Mouse (Mus musculus) embryonic facial prominence, embryonic 12.5 days (tissue): ENCODE results near the gene Usp10. TPM values are rescaled to one million over a fixed set of nuclear protein-coding genes. Genes with fewer than 3 reads are reported as not detected.

Source experiments
- ATAC-seq: fragments of 200-750 bp; cut with Nextera tagmentation; 2 replicates; pipeline ENCODE4 v1.8.0; 2017; ENCODE audit not compliant: insufficient number of reproducible peaks, insufficient read depth, low FRiP score, low TSS enrichment
- H3K27ac ChIP-seq: fragments of 300-500 bp; sonication (generic); 2 replicates; pipeline ENCODE4 v1.5.1; 2016; ENCODE audit warnings: mild to moderate bottlenecking
- H3K27me3 ChIP-seq: fragments of 300-500 bp; sonication (generic); 2 replicates; pipeline ENCODE4 v1.6.1; 2016; ENCODE audit warnings: mild to moderate bottlenecking, moderate library complexity
- H3K36me3 ChIP-seq: fragments of 300-500 bp; sonication (generic); 2 replicates; pipeline ENCODE4 v1.6.1; 2016; ENCODE audit warnings: mild to moderate bottlenecking
- H3K4me1 ChIP-seq: fragments of 300-500 bp; sonication (generic); 2 replicates; pipeline ENCODE4 v1.6.1; 2016
- H3K4me2 ChIP-seq: fragments of 300-500 bp; sonication (generic); replicated peaks from 2 replicates; pipeline ENCODE4 v1.6.1; 2016; ENCODE audit warnings: mild to moderate bottlenecking, moderate library complexity
- H3K4me3 ChIP-seq: fragments of 300-500 bp; sonication (generic); 2 replicates; pipeline ENCODE4 v1.5.1; 2016; ENCODE audit warnings: mild to moderate bottlenecking
- H3K9ac ChIP-seq: fragments of 300-500 bp; sonication (generic); 2 replicates; pipeline ENCODE4 v1.6.1; 2016; ENCODE audit warnings: mild to moderate bottlenecking, moderate library complexity
- H3K9me3 ChIP-seq: fragments of 300-500 bp; sonication (generic); 2 replicates; pipeline ENCODE4 v1.6.1; 2016; ENCODE audit warnings: mild to moderate bottlenecking, moderate library complexity
- WGBS: fragments of 180-500 bp; shearing (Covaris S2); methylation state at CpG from one replicate; pipeline ENCODE4 v1.1.7; 2016; 5-methylcytosine and 5-hydroxymethylcytosine counted together
- polyA plus RNA-seq: library from polyadenylated mRNA; unstranded; fragments of >200 nt; fragmentation: Nextera tagmentation; extraction: Ambion mirVana; gene quantifications from 2 replicates; pipeline ENCODE4 v1.2.1, GENCODE M21; 2016

Usp10 gene
- polyA plus RNA-seq, 1 experiment from 2014 or later: 154 TPM

- 78% methylated on average over 4 of the region's 4 CpGs for WGBS
- Histone ChIP-seq H3K36me3 (no peaks in the 10 kb centered on the region), H3K27me3 (peaks cover 12% of the 10 kb centered on the region), H3K4me2 (no peak overlapping the region), H3K9me3 (no peaks in the 10 kb centered on the region), H3K4me3 (no peak overlapping the region), H3K4me1 (peaks cover 41% of the 10 kb centered on the region), H3K9ac (no peak overlapping the region), H3K27ac (no peak overlapping the region)
- no peak for ATAC-seq
Measured at GRCm38 (mm10) chr8:119997266-119997665, 87.1 kb downstream of the Usp10 start.

- H3K36me3 ChIP-seq: no peaks in the 10 kb centered on the region
- no peak overlapping the region for H3K9ac ChIP-seq
- H3K9me3 ChIP-seq: no peaks in the 10 kb centered on the region
- H3K4me2 ChIP-seq: no peak overlapping the region
- 65% methylated on average over 8 of the region's 8 CpGs for WGBS
- no peaks in the 10 kb centered on the region for H3K27me3 ChIP-seq
- peaks cover 33% of the 10 kb centered on the region; the same call in 1 of the 2 replicates for H3K4me1 ChIP-seq
- no peak overlapping the region for H3K4me3 ChIP-seq
- H3K27ac ChIP-seq: 0 out of 2 replicates have a peak overlapping the region, but pooled peaks have one; percentile 65
- ATAC-seq: no peak
Measured at GRCm38 (mm10) chr8:120000461-120000860, 90.3 kb downstream of the Usp10 start.

GRCm38 (mm10) chr8:120001712-120002111 is 91.6 kb downstream of the Usp10 start:
- Histone ChIP-seq H3K4me3 (no peak overlapping the region), H3K27ac (no peak overlapping the region), H3K27me3 (no peaks in the 10 kb centered on the region), H3K9me3 (no peaks in the 10 kb centered on the region), H3K4me2 (no peak overlapping the region), H3K36me3 (no peaks in the 10 kb centered on the region), H3K4me1 (peaks cover 39% of the 10 kb centered on the region; the same call in 1 of the 2 replicates), H3K9ac (no peak overlapping the region)
- ATAC-seq: no peak
- WGBS: 61% methylated on average over 7 of the region's 7 CpGs

DNA sequence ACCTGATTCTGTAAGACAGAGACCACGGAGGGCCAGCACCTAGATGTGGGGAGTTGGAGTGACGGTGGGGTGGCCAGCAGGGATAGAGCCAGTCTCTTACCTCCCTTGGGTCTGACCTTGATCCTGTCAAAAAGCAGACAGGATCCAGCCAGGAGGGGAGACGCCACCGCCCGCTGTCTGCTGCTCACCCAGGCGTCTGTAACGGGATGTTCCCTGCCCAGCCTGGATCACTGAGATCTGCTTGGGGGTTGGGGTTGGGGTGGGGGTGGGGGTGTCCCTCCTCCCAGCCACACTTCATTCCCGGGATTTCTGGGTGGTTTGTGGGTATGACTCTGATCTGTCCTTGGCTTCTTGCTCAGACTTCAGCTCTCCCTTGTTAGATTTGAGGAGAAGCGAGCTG is 92.2 kb downstream of the Usp10 start:
- H3K4me3 ChIP-seq: no peak overlapping the region
- H3K9ac ChIP-seq: no peak overlapping the region
- H3K4me1 ChIP-seq: peaks cover 37% of the 10 kb centered on the region; the same call in 1 of the 2 replicates
- no peaks in the 10 kb centered on the region for H3K9me3 ChIP-seq
- no peaks in the 10 kb centered on the region for H3K36me3 ChIP-seq
- H3K27me3 ChIP-seq: no peaks in the 10 kb centered on the region
- ATAC-seq: no peak
- WGBS: 52% methylated on average over 9 of the region's 9 CpGs
- no peak overlapping the region for H3K4me2 ChIP-seq
- H3K27ac ChIP-seq: peak overlapping the region; percentile 24; the same call in 1 of the 2 replicates

DNA sequence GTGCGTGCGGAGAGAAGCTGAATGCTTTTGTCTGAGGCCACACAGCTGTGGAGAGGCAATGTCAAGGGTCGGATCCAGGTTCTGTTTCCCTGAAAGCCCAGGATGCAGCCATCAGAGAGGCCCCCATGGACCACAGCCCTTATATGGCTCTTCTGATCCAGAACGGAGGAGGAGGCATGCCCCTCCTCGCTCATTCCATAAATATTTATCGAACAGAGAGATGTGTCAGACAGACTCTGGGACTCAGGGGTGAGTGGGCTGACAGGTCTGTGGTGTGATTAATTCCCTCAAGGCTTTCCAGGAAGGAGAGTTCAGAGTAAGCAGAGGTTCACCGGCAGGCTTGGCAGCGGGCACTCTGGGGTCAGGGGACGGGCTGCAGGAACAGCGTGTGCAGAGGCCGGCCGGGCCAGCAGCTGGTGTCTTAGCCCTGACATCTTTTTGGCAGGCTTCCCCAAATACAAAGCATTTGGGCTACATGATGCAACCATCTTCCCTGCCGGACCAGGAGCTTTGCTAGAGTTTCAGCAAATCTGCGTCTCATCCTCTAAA is 94.1 kb downstream of the Usp10 start:
- no peak overlapping the region for H3K4me2 ChIP-seq
- H3K4me3 ChIP-seq: no peak overlapping the region
- H3K27ac ChIP-seq: peak overlapping the region; percentile 50; the same call in 1 of the 2 replicates
- no peaks in the 10 kb centered on the region for H3K9me3 ChIP-seq
- WGBS: 33% methylated on average over 14 of the region's 14 CpGs
- ATAC-seq: no peak
- H3K4me1 ChIP-seq: peaks cover 37% of the 10 kb centered on the region; the same call in 1 of the 2 replicates
- H3K9ac ChIP-seq: no peak overlapping the region
- no peaks in the 10 kb centered on the region for H3K36me3 ChIP-seq
- no peaks in the 10 kb centered on the region for H3K27me3 ChIP-seq

DNA sequence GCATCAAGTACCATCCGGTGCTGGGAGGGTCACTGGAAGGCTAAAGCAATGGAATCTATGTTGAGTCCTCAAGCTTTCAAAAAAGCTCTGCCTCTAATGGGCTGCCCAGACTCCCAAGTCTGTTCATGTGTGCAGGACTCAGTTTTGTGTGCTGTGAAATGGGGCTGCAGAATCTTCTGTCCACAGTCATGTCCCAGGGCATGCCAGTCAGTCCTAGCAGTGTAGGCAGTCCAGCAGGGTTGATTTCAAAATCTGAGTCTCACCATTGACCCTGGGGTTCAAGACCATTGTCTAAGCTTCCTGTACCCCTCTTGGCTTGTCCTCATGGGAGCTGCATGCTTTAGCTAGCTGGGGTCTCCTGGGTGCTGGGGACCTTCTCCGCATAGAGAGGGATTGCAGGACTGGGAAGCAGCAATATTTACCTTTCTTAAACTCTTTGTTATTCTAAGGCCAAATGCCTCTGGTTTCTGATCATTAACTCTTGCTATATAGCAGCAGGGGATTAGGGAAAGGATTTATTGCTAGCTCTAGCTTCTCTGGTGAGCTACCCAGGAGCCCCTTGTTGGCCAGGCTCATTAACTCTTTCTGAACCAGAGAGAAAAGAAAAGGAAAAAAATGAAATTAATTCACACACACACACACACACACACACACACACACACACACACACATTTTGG is 94.7 kb downstream of the Usp10 start:
- no peak for ATAC-seq
- Histone ChIP-seq H3K4me3 (no peak overlapping the region), H3K27me3 (no peaks in the 10 kb centered on the region), H3K36me3 (no peaks in the 10 kb centered on the region), H3K9ac (no peak overlapping the region), H3K4me2 (no peak overlapping the region), H3K9me3 (no peaks in the 10 kb centered on the region), H3K27ac (no peak overlapping the region), H3K4me1 (peaks cover 37% of the 10 kb centered on the region; the same call in 1 of the 2 replicates)
- WGBS: 45% methylated on average over 2 of the region's 2 CpGs

DNA sequence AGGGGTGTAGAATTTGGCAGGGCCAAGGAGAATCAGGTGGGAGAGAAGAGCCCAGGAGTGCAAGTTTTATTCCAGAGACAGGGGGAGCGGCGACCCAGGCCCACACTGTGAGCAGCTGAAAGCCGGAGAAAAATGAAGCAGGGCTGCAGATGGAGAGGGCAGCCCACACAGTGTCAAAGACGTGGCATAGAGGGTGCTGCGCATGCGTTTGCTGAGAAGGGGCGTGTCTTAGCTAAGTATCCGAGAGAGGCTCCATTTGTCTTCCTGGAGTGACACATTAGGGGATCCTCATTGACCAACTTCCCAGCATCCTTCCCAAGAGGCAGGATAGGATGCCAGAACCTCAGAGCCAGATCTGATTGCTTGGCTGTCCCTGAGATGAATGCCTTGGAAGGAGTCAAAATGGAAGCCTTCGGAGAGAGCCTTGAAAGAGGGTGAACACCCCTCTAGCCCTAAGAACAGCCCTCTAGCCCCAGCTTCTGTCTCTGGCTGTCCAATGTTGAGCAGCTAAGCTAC is 96.5 kb downstream of the Usp10 start:
- no peak for ATAC-seq
- Histone ChIP-seq H3K4me3 (no peak overlapping the region), H3K9ac (no peak overlapping the region), H3K9me3 (no peaks in the 10 kb centered on the region), H3K27ac (no peak overlapping the region; the same call in 1 of the 2 replicates), H3K4me1 (peaks cover 28% of the 10 kb centered on the region; the same call in 1 of the 2 replicates), H3K27me3 (0 out of 2 replicates have a peak, but pooled peaks cover 4% of the 10 kb centered on the region), H3K36me3 (no peaks in the 10 kb centered on the region), H3K4me2 (no peak overlapping the region)
- 60% methylated on average over 9 of the region's 9 CpGs for WGBS

Other genes starting within 250 kb of the Usp10 start
- 4.3 and 5.6 TPM in 2 replicates for gene Wfdc1, start 244.0 kb upstream of the Usp10 start, polyA plus RNA-seq
- gene Atp2c2, start 210.4 kb upstream of the Usp10 start, polyA plus RNA-seq: 1.1 and 1.9 TPM in 2 replicates
- gene Tldc1, start 131.9 kb upstream of the Usp10 start, polyA plus RNA-seq: 11.6 and 14.4 TPM in 2 replicates
- 85.9 and 130 TPM in 2 replicates for gene Cotl1, start 69.8 kb upstream of the Usp10 start, polyA plus RNA-seq
- 11.0 and 12.5 TPM in 2 replicates for gene Klhl36, start 48.1 kb upstream of the Usp10 start, polyA plus RNA-seq
- 0.31 TPM in 1 of 2 replicates, not detected in the other for gene Gm20388, start 481 bp downstream of the Usp10 start, polyA plus RNA-seq
- 6.7 and 7.1 TPM in 2 replicates for gene Crispld2, start 82.1 kb downstream of the Usp10 start, polyA plus RNA-seq
- gene Zdhhc7, start 191.1 kb downstream of the Usp10 start, polyA plus RNA-seq: 34.7 and 38.9 TPM in 2 replicates
- gene 6430548M08Rik, start 203.8 kb downstream of the Usp10 start, polyA plus RNA-seq: 5.9 and 6.5 TPM in 2 replicates